Mouse (Mus musculus) ovary, postnatal 14 days (tissue): ENCODE data around the gene Mospd1.

ENCODE experiments used
- DNase-seq: peaks from one replicate; pipeline ENCODE4 v3.0.0; 2022; ENCODE audit warnings: low spot score

The Mospd1 gene

DNA sequence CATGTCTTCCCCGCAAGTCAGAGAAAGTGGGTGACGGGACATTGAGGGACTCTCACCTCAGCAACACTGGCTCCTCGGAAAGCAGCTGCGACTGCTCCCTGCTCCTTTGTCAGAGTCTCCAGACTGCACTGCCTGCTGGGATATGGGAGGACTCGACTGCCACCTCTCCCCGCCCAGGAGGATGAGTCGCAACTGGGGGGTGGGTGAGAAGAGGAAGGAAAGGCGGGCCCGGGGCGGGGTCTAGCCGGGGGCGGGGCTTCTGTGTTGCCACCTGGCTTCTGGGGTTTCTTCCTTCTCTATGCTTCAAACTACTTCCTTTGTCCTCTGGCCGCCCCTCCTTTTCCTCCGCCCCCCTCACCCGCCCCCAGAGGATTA lies at the start of gene Mospd1:
TSS of gene Mospd1 (minus strand) at position 137 of the 375 bp plus-strand sequence.
- DNase-seq: peak; percentile 69

DNA sequence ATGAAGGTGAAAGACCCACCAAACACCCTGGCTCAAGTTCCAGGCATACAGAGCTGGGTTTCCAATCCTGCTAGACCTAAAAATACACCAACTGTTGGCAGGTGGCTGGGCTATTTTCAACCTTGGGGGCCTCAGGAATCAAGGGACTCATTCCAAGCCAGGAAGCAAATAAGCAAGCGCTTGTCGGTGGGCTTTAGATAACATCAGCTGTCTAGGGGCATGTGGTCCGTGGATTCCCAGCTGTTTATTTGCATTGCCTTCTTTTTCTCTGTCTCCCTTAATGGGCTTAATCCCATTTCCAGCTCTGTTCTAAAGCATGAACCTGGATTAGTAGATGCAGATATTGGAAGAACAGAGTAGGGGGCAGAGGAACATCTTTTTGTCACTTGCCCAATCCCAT lies 16.1 kb upstream of the Mospd1 start:
- DNase-seq: no peak

DNA sequence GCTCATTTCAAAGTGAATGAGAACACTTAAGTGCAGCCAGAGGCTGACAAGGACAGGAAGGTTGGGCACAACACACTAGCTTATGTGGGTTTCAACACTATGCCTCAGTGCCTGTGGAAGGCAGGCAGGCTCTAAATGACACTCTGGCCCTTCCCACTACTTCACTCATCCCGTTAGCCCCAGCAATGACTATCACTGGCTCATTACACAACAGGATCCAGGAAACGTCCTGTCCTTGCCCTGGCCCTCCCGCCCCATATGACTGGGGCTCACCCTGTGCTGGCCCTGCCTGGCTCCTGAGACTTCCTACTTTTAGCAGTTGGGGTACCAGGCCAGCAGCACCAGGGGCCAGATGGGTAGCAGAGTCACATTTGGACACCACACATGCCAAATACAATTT lies 12.8 kb upstream of the Mospd1 start:
- DNase-seq: no peak

DNA sequence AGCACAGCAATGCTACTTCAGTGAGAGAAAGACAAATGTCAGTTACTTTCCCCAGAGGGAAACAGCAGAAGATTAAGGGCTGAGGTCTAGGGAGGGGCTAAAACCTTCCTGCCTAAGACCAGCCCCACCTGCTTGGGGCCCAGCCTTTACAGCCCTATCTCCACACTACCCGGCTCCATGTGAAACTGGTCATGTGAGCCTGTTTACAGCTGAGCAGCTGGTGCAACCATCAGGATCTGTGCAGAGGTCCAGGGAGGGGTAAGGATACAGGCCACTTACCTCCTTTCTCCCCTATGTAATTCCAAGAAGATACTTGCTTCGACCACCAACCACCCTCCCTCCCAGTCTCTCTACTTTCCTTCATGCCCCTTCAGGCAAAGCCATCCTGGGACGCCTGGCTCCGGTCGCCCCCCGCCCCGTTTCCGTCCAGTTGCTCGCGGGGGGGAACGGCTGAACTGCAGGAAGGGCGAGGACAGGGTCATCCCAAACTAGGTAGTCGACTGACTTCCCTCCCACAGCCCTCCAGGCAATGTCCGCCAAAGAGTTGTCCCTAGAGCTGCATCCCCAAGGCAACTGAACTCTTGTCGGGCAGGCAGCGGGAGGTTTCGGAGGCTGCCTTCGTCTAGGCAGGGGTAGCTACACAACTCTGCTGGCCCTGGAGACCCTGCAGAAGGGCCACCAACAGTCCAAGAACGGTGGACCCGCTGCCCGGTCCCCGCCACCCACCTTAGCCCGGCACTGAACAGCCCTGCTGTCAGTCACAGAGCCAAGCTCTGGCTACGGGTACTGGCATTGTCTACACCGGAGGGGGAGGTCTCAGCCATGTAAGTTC lies 552 bp downstream of the Mospd1 start:
- peak; percentile 0 for DNase-seq

DNA sequence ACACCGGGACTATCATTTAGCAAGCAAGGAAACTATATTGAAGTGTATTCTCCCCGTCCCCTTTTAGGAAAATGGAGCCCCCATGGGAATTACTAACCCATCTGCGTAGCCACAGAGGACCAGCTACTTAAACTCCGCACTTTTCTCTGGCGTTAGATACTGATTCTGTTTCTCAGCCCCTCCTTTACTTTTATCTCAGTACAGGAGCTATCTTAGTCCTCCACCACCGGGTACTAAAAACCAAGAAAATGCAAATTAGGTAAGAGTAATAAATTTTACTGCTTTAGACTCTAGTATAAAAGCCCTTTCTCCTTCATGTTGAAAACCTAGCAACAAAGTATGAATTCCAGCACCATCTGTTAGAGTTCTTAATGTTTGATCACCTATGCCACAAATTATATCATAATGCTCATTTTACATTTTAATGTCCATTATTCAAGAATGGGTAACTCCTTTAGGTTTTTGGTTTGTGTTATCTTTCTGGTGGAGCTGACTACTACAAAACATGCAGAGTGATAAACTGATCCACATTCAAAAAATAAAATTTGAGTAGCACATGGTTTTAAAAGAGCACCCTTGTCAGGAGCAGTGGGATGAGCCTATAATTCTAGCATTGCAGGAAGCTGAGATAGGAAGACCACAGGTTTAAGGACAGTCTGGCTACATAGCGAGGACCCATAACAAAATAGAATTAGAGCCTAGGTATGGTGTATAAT lies 5.5 kb downstream of the Mospd1 start:
- no peak for DNase-seq

DNA sequence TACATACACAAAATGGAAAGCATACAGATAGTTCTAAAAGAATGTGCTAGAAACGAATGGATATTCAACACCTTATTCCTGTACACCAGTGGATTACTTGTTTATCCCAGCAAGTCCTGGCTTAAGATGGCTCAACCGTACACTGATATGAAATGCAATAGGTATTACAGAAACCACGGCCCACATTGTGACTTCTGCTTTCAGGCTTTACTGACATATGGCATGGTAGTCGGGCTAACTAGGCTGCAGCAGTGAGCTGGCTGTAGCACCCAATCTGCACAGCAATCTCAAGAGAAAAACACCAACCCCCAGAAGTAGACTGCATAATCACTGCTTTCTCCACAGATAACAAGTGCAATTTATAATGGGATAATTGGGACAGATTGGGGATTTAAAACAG lies 21.9 kb downstream of the Mospd1 start:
- DNase-seq: no peak

DNA sequence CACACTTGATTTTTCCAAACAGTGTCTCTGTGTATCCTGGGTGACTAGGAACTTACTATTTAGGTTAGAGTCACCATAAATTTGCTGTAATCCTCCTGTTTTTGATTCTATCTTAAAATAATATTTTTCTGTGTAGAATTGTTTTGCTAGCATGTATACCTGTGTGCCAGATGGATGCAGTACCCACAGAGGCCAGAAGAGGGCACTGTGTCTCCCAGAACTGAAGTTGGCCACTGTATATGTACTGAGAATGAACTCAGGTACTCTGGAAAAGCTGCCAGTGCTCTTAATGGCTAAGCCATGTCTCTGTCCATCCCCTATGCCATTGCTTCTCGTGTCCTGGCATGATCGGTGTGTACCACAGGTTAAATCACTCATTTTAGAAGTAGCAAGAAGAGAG lies 28.8 kb downstream of the Mospd1 start:
- DNase-seq: peak; percentile 35

DNA sequence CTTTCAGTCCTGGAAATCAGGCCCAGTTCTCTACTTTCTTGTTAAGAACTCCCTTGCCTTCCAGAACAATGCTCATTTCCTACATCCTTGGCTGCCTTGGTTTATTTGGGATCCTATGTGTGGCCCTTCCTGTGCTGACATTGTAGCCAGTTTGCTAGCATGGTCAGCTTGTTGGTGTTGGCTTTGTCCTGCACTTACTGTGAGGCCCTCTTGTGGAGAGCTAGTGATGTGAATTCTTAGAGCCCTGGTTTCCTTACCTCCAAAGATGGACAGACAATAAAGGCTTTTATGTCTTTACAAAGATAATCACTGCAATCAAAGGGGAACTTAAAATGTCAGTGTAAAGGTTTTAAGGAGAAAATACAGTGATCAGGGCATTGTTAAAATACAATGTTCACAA lies 32.9 kb downstream of the Mospd1 start:
- no peak for DNase-seq

DNA sequence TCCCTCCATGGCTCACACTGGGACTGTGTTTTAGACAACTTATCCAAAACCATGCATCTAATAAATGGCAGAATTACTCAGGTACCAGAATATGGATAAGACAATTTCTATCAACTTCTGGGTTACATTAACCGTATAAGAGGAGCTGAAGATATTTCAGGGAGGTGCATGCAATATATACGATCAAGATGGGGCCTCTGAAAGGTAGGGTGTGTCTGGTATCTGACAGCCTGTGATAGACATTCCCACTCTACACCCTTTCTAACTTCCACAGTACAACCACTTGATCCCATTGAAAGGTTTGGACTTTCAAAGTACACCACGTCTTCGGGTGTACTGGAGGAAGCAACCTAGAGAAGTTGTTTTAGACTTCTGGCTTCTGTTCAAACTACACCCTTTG lies 39.9 kb downstream of the Mospd1 start:
- DNase-seq: no peak

DNA sequence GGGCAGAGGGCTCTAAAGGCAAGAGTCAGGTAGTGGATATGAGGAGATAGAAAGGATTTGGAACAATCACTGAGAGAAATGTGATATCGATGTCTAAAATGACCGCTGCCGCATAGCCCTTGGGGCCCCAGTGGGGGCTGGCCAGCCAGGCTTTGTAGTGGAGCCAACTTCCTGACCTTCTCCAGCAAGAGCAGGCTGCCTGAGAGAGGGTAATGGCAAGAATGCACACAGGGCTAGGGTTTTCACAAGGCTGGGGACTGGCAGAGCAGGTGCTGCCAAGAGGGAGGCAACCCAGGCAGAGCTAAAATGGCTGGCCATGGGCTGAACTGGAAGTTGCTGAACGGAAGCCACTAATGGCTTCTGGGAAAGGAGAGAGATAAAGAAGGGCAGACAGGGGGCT lies 49.2 kb downstream of the Mospd1 start:
- DNase-seq: no peak

DNA sequence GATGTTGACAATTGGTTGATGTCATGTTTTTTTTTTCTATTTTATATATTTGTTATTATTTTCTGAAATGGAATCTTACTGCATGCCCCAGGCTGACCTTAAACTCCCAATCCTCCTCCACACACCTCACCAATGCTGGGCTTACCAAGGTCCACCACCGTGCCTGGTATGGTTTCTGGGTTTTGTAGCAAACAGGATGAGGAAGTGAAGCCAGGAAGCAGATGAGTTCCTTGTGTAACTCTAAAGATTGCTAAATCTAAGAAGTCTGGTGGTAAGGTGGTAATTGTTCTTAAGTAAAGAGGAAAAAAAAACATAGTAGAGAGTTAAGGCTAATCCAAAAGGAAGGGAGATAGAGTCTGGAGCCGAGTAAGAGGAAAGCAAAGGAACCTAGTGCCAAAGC lies 49.7 kb downstream of the Mospd1 start:
- no peak for DNase-seq
